Mouse (Mus musculus): Measurements from ENCODE around the gene Col5a1.

- TF ChIP-seq POLR2AphosphoS2 (IDR thresholded peaks at IDR 0.05; ENCODE audit: insufficient read length, low read depth), result no peak
- TF ChIP-seq TCF12 (IDR thresholded peaks at IDR 0.05; ENCODE audit: insufficient read depth, poor library complexity, severe bottlenecking), result peak; percentile 47
- no peak for TF ChIP-seq CEBPB (IDR thresholded peaks at IDR 0.05; ENCODE audit: insufficient read depth, poor library complexity, severe bottlenecking)
- TF ChIP-seq POLR2A (IDR thresholded peaks at IDR 0.05; ENCODE audit: insufficient read length, low read depth), result no peak
- peak in 2 of 3 experiments; percentile 51 to 89 for TF ChIP-seq MYOG (IDR thresholded peaks at IDR 0.05; ENCODE audit: control insufficient read depth in 1 of 3, insufficient read depth in 1 of 3, insufficient read length in 2 of 3, low read depth in 2 of 3)
- no peak for TF ChIP-seq USF1 (IDR thresholded peaks at IDR 0.05; ENCODE audit: low read depth)
Observed at GRCm38 (mm10) chr2:27947917-27948316, 61.7 kb downstream of the Col5a1 start.

Measured in myocyte (in vitro differentiated cells).